Mouse (Mus musculus): ENCODE results near the gene Gm28043. TPM values are rescaled to one million over a fixed set of nuclear protein-coding genes. Genes with fewer than 3 reads are reported as not detected.

Gene Gm28043
- total RNA-seq, 2 experiments from 2014 or later: 1.0 to 1.3 TPM

DNA sequence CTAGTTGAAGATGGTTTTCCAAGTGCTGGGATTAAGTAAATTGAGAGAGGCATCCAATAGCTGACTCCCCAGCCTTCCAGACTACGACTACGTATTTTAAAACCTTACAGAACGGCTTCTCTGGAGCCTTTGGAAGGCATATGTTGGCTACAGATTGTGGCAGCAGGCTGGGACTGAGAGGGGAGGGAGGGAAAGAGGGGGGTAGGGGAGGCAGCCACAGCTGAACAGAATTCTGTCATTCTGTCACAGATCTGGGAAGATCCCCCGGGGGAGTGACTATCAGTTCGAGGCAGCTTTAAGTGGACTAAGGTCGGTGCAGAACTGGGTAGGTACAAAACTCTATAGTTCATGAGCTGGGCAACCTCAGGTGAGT is 117.3 kb downstream of the Gm28043 start:
- intact Hi-C loops (cut with DNase I): no loop called here
- DNase-seq: no peak

DNA sequence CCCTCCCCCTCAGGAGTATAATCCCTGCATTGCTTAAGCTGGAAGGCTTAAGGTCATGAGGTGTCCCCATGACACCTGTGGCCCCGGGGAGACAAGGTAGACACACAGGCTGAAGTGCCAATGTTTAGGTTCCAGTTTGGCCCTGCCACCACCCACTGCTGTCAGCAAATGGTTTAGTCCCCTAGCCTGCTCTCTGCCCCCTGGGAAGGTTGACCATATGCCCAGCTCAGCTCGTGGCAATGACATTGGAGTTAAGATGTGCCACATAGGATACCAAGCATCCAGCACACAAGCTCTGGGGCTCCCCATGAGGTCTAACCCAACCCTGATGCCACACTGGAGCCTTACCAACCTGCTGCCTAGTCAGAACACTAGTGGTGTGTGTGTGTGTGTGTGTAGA is 117.8 kb downstream of the Gm28043 start:
- intact Hi-C loops (cut with DNase I): no loop called here
- DNase-seq: no peak

- no peak for DNase-seq
- intact Hi-C loops (cut with DNase I): no loop called here
Observed at GRCm38 (mm10) chr17:29736448-29737014, 121.9 kb downstream of the Gm28043 start.

GRCm38 (mm10) chr17:29737849-29738804 is 123.5 kb downstream of the Gm28043 start:
- peak; percentile 44 to 70 for DNase-seq
- intact Hi-C loops (cut with DNase I): no loop called here

- intact Hi-C loops (cut with DNase I): no loop called here
- no peak for DNase-seq
Observed at GRCm38 (mm10) chr17:29747466-29747865, 132.8 kb downstream of the Gm28043 start.

Small RNAs within 50 kb of the gene (microRNA-seq; reads per million reads assigned to microRNA genes)
- gene Mir7667: 0 to 0.27 reads per million in 2 experiments

Other genes starting within 250 kb of the Gm28043 start
- 10 to 100 TPM; 30.8 to 33.7 TPM for gene Pim1, start 124.1 kb upstream of the Gm28043 start, total RNA-seq (2021)
- gene Gm17657, start 65.2 kb upstream of the Gm28043 start, total RNA-seq (2021): not detected
- 10 to 100 TPM; 14.5 to 15.1 TPM for gene Tbc1d22b, start 65.1 kb upstream of the Gm28043 start, total RNA-seq (2021)
- not detected for gene Tmem217, start 62.5 kb upstream of the Gm28043 start, total RNA-seq (2021)
- 10 to 100 TPM; 22.4 to 24.6 TPM for gene Rnf8, start 86 bp upstream of the Gm28043 start, total RNA-seq (2021)
- gene Cmtr1, start 45.7 kb downstream of the Gm28043 start, total RNA-seq (2021): 10 to 100 TPM; 45.8 to 60.7 TPM
- 10 to 100 TPM; 11.4 to 12.1 TPM for gene Ccdc167, start 102.2 kb downstream of the Gm28043 start, total RNA-seq (2021)

All from heart, postnatal 14 days (tissue).